Mouse (Mus musculus): ENCODE measurements around the gene Gimap8.

Gimap8 gene

GRCm38 (mm10) chr6:48704146-48704545, 57.1 kb downstream of the Gimap8 start:
- no peak for DNase-seq (ENCODE audit: extremely low spot score)

- no peak for DNase-seq (ENCODE audit: extremely low spot score)
Measured at GRCm38 (mm10) chr6:48706130-48706529, 59.1 kb downstream of the Gimap8 start.
